Mouse (Mus musculus) limb, embryonic 15.5 days (tissue): ENCODE measurements around the gene D430041D05Rik. TPM values are rescaled to one million over a fixed set of nuclear protein-coding genes. Genes with fewer than 3 reads are reported as not detected.

Experiments used
- ATAC-seq: fragments of 200-750 bp; cut with Nextera tagmentation; 2 replicates; pipeline ENCODE4 v1.8.0; 2017; ENCODE audit warnings: low read depth, moderate TSS enrichment; ENCODE audit not compliant: insufficient number of reproducible peaks, low FRiP score, low TSS enrichment
- H3K27ac ChIP-seq: fragments of 300-500 bp; sonication (generic); 2 replicates; pipeline ENCODE4 v1.5.1; 2015; ENCODE audit warnings: moderate library complexity, mild to moderate bottlenecking, inconsistent platforms
- H3K27me3 ChIP-seq: fragments of 300-500 bp; sonication (generic); 2 replicates; pipeline ENCODE4 v1.6.1; 2015; ENCODE audit warnings: inconsistent platforms
- H3K36me3 ChIP-seq: fragments of 300-500 bp; sonication (generic); 2 replicates; pipeline ENCODE4 v1.6.1; 2015; ENCODE audit warnings: inconsistent platforms
- H3K4me1 ChIP-seq: fragments of 300-500 bp; sonication (generic); 2 replicates; pipeline ENCODE4 v1.6.1; 2015; ENCODE audit warnings: inconsistent platforms
- H3K4me2 ChIP-seq: fragments of 300-500 bp; sonication (generic); 2 replicates; pipeline ENCODE4 v1.6.1; 2015; ENCODE audit warnings: mild to moderate bottlenecking, inconsistent platforms
- H3K4me3 ChIP-seq: fragments of 300-500 bp; sonication (generic); 2 replicates; pipeline ENCODE4 v1.5.1; 2015; ENCODE audit warnings: mild to moderate bottlenecking, inconsistent platforms
- H3K9ac ChIP-seq: fragments of 300-500 bp; sonication (generic); 2 replicates; pipeline ENCODE4 v1.6.1; 2015; ENCODE audit warnings: inconsistent platforms
- H3K9me3 ChIP-seq: fragments of 300-500 bp; sonication (generic); 2 replicates; pipeline ENCODE4 v1.6.1; 2016; ENCODE audit warnings: inconsistent platforms
- WGBS: fragments of 180-500 bp; shearing (Covaris S2); methylation state at CpG from one replicate; pipeline ENCODE4 v1.1.7; 2015; 5-methylcytosine and 5-hydroxymethylcytosine counted together
- polyA plus RNA-seq: library from polyadenylated mRNA; unstranded; fragments of >200 nt; fragmentation: Nextera tagmentation; extraction: Ambion mirVana; gene quantifications from 2 replicates; pipeline ENCODE4 v1.2.1, GENCODE M21; 2015

Gene D430041D05Rik
- polyA plus RNA-seq, 1 experiment from 2014 or later: 0.87 TPM

DNA sequence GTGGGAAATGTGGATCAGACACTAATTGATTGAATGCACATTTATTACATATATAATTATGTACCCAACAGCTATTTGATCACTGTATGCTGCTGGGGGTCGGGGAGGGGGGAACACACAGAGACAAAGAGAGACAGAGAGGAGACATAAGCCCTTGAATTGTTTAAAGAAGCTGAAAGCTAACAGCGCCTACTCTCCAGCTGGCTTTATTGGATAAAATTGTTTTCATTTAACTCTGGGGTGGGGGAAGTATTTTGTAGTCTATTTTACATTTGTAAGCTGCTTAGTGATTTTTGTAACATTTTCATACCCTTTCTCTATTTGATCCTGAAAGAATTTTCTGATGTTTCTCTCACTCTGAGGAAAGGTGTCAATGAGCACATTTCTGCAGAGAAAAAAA, 201.4 kb downstream of the D430041D05Rik start:
- H3K9ac ChIP-seq: no peak overlapping the region
- 60% methylated on average over 2 of the region's 2 CpGs for WGBS
- H3K4me2 ChIP-seq: no peak overlapping the region
- H3K27ac ChIP-seq: no peak overlapping the region
- H3K4me3 ChIP-seq: no peak overlapping the region
- no peaks in the 10 kb centered on the region for H3K36me3 ChIP-seq
- H3K4me1 ChIP-seq: peaks cover 2% of the 10 kb centered on the region; the same call in 1 of the 2 replicates
- ATAC-seq: no peak
- H3K27me3 ChIP-seq: no peaks in the 10 kb centered on the region
- H3K9me3 ChIP-seq: no peaks in the 10 kb centered on the region

DNA sequence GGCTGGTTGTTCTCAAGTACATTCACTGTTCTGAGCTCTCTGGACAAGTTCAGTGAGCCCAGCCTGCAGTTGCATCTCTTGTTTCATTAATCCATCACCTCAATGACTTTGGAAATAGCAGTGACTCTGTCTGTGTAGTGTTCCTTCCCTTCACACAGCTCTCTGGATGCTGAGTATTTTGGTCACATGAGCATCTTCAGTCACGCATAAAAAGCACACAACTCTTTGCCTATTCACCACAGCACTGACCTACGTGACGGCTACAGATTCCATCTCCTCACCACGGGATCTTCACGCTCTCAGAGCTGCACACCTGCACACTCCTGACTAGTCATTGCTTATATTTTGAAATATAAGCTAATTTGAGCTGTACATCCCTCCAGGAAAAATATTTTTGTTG, 202.4 kb downstream of the D430041D05Rik start:
- no peak for ATAC-seq
- H3K4me1 ChIP-seq: peaks cover 2% of the 10 kb centered on the region; the same call in 1 of the 2 replicates
- H3K36me3 ChIP-seq: no peaks in the 10 kb centered on the region
- H3K9ac ChIP-seq: no peak overlapping the region
- WGBS: 74% methylated on average over 5 of the region's 5 CpGs
- no peak overlapping the region for H3K4me3 ChIP-seq
- H3K27ac ChIP-seq: no peak overlapping the region
- no peak overlapping the region for H3K4me2 ChIP-seq
- H3K27me3 ChIP-seq: no peaks in the 10 kb centered on the region
- no peaks in the 10 kb centered on the region for H3K9me3 ChIP-seq

DNA sequence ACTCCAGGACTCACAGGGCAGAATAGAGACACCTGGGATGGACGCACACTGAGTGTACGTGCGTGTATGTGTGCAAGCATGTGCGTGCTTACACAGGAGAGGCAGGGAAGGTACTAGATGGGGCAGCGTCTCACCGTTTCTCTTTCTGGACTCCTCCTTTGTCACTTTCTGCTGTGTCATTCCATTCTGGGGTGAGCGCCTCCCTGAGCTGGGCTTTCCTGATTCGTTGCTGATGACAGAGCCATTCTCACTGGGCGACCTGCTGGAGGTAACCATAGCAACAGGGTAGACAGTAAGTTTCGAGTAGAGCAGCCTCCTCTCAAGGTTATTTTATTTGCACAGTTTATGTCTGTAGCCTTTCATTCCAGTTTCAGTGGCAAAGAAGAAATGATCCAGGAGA, 202.9 kb downstream of the D430041D05Rik start:
- ATAC-seq: no peak
- no peak overlapping the region for H3K9ac ChIP-seq
- H3K27me3 ChIP-seq: no peaks in the 10 kb centered on the region
- no peak overlapping the region for H3K27ac ChIP-seq
- no peaks in the 10 kb centered on the region for H3K9me3 ChIP-seq
- no peak overlapping the region for H3K4me3 ChIP-seq
- H3K4me2 ChIP-seq: no peak overlapping the region
- WGBS: 30% methylated on average over 10 of the region's 10 CpGs
- peaks cover 2% of the 10 kb centered on the region; the same call in 1 of the 2 replicates for H3K4me1 ChIP-seq
- H3K36me3 ChIP-seq: no peaks in the 10 kb centered on the region

DNA sequence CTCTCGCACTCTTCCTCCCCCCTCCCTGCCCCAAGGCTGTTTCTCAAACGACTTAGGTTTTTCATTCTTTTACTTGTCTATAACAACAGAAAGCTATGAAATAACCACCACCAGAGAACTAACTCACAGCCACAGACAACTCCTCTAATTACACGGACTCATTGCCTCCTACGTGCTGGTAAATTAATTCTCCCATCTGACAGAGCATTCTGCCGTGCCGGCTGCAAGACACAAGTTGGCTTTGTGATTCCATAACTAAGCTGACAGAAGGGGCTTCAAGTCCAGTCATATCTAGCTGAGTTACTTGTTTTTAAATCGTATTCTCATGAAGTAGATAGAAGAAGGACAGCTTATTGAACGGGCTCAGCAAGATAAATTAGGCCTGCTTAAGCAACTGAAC, 205.2 kb downstream of the D430041D05Rik start:
- H3K4me3 ChIP-seq: no peak overlapping the region
- no peaks in the 10 kb centered on the region for H3K27me3 ChIP-seq
- H3K27ac ChIP-seq: no peak overlapping the region
- H3K36me3 ChIP-seq: no peaks in the 10 kb centered on the region
- H3K9ac ChIP-seq: no peak overlapping the region
- peaks cover 2% of the 10 kb centered on the region; the same call in 1 of the 2 replicates for H3K4me1 ChIP-seq
- no peak for ATAC-seq
- H3K9me3 ChIP-seq: no peaks in the 10 kb centered on the region
- H3K4me2 ChIP-seq: no peak overlapping the region
- WGBS: 40% methylated on average over 8 of the region's 8 CpGs

DNA sequence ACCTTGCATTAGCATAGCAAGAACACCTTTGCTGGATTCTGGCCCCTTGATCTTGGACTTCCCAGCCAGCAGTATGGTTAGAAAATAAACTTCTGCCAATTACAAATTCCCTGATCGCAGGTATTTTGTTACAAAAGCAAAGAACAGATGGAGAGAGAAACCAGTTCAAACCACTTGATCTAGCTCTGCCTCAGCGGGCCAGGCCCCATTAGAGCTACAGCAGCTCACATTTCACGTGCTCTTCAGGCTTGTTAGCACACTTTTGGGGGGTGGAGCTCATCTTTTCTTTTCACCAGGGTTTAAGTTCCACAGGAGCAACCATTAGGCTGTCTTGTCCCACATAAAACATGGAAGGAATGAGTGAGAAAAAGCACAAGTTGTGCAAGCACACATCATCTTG, 210.6 kb downstream of the D430041D05Rik start:
- H3K27ac ChIP-seq: no peak overlapping the region
- no peaks in the 10 kb centered on the region for H3K36me3 ChIP-seq
- H3K4me3 ChIP-seq: no peak overlapping the region
- H3K4me1 ChIP-seq: peaks cover 3% of the 10 kb centered on the region; the same call in 1 of the 2 replicates
- WGBS: 20% methylated on average over 3 of the region's 3 CpGs
- H3K9me3 ChIP-seq: no peaks in the 10 kb centered on the region
- H3K9ac ChIP-seq: no peak overlapping the region
- H3K27me3 ChIP-seq: no peaks in the 10 kb centered on the region
- H3K4me2 ChIP-seq: no peak overlapping the region
- no peak for ATAC-seq

DNA sequence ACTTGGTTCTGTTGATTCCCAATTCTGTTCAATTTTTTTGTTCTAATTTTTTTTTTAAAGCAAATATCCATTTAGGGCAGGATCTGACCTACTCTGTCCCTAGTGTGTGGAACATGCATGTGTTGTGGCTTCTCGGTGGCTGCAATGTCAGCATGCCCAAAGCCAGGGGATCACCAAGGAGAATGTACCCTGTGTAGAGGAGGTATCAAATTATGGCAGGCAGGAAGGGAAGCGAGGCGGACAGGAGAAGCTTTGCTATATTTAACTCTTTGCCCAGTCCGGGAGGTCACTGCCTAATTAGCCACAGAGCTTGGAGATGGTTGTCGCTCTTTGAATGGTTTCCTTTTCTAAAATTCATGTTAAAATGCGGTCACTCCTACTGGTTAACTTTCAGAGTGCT, 212.6 kb downstream of the D430041D05Rik start:
- no peaks in the 10 kb centered on the region for H3K9me3 ChIP-seq
- H3K36me3 ChIP-seq: no peaks in the 10 kb centered on the region
- peaks cover 3% of the 10 kb centered on the region; the same call in 1 of the 2 replicates for H3K4me1 ChIP-seq
- H3K27me3 ChIP-seq: no peaks in the 10 kb centered on the region
- H3K4me2 ChIP-seq: no peak overlapping the region
- 65% methylated on average over 6 of the region's 6 CpGs for whole genome bisulfite sequencing
- H3K9ac ChIP-seq: no peak overlapping the region
- H3K4me3 ChIP-seq: no peak overlapping the region
- ATAC-seq: peak; percentile 42; the same call in 1 of the 2 replicates
- no peak overlapping the region for H3K27ac ChIP-seq

DNA sequence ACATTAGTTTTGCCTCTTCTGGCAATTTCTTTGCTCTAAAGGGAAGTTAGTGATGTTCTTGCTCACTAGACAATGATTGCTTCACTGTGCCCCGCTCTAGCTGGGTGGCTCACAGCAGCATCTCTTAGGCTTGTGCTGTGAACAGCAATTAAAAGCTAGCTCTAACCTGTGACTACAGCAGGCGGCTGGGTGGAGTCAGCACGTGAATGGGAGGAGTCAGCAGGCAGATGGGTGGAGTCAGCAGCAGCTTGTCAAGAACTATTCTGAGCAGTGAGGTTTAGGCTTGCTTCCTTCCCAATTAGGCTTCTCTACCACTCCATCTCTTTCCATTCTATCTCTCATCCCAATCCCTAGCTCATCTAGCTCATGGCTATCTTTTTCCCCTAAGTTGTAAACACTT, 213.5 kb downstream of the D430041D05Rik start:
- 26% methylated on average over 3 of the region's 3 CpGs for WGBS
- no peak overlapping the region for H3K4me2 ChIP-seq
- H3K9me3 ChIP-seq: no peaks in the 10 kb centered on the region
- H3K36me3 ChIP-seq: no peaks in the 10 kb centered on the region
- peaks cover 3% of the 10 kb centered on the region; the same call in 1 of the 2 replicates for H3K4me1 ChIP-seq
- H3K27me3 ChIP-seq: no peaks in the 10 kb centered on the region
- no peak overlapping the region for H3K4me3 ChIP-seq
- no peak for ATAC-seq
- H3K27ac ChIP-seq: no peak overlapping the region
- no peak overlapping the region for H3K9ac ChIP-seq

DNA sequence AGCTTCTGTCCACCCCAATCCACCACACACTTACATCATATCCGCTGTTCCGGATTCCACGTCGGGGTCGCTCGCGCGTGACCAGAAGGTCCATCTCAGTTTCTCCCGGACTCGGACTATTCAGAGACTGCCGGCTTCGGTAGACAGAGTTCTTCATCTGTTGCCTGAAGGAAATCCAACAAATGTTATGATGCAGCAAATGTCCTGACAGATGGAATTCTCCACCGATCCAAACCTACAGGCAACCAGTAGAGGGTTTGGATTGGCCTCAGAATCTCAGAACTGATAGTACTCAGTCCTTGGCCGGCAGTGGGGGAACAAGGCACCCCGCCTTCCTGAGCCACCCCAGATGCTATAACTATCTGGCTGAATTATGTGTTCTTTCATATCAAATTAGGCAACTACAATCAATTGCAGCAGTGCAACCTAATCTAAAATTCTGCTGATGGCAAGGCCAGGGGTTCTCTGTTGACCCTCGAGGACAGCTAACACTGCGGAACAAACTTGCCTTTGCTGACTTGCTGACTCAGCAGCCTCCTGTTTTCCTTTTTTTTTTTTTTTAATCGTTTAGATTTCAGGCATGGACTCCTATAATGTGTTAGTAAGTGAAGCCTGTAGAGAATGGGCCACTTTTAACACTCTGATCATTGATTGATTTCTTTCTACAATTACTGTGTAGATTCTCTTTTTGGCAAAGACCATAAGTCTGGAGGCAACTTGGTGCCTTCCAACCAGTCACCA, 218.2 kb downstream of the D430041D05Rik start:
- Histone ChIP-seq H3K4me3 (no peak overlapping the region), H3K4me2 (no peak overlapping the region), H3K27ac (no peak overlapping the region), H3K27me3 (no peaks in the 10 kb centered on the region), H3K36me3 (no peaks in the 10 kb centered on the region), H3K9ac (no peak overlapping the region), H3K4me1 (no peaks in the 10 kb centered on the region), H3K9me3 (no peaks in the 10 kb centered on the region)
- WGBS: 87% methylated on average over 18 of the region's 18 CpGs
- ATAC-seq: no peak

DNA sequence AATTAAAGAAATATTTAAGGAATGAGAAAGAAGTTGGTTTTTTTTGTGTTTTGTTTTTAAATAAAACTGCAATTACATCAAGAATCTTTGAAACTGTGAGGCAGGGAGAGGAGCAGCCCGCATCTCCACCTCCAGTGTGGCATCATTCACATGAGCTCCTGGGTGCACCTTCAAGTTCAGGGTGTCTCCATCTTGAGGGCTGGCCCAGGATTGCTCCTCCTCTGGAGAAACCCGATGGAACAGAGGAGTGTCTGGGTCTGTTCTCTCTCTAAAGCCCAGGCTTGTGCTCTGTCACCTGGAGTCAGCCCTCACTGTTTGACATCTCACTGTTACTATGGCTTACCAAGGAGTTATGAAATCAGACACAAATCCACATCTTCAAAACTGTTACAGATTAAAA, 219.1 kb downstream of the D430041D05Rik start:
- Histone ChIP-seq H3K9ac (no peak overlapping the region), H3K36me3 (no peaks in the 10 kb centered on the region), H3K9me3 (no peaks in the 10 kb centered on the region), H3K27me3 (no peaks in the 10 kb centered on the region), H3K4me2 (no peak overlapping the region), H3K4me1 (no peaks in the 10 kb centered on the region), H3K4me3 (no peak overlapping the region), H3K27ac (no peak overlapping the region)
- no peak for ATAC-seq
- 62% methylated on average over 2 of the region's 2 CpGs for WGBS

DNA sequence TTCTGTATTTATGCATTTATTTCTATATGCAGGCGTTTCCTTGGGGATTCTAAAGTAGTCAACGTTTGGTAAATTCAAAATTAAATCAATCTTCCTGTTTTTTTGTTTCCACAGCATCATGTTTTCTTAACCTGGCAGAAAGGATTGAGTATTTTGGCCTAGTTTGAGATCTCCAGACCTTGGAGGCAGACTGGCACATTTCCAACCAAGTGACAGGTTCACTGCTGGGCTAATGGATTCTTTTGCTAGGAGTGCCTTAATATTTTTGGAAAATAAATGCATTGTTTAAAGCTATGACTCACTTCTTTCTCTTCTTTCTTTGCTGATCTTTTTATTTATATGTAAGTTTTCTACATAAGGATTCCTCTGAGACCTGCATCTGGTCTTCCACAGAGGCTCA, 222.0 kb downstream of the D430041D05Rik start:
- no peak for ATAC-seq
- Histone ChIP-seq H3K27me3 (no peaks in the 10 kb centered on the region), H3K9ac (no peak overlapping the region), H3K4me1 (no peaks in the 10 kb centered on the region), H3K36me3 (no peaks in the 10 kb centered on the region), H3K9me3 (no peaks in the 10 kb centered on the region), H3K4me2 (no peak overlapping the region), H3K27ac (no peak overlapping the region), H3K4me3 (no peak overlapping the region)
- 69% methylated on average over 2 of the region's 2 CpGs for WGBS

DNA sequence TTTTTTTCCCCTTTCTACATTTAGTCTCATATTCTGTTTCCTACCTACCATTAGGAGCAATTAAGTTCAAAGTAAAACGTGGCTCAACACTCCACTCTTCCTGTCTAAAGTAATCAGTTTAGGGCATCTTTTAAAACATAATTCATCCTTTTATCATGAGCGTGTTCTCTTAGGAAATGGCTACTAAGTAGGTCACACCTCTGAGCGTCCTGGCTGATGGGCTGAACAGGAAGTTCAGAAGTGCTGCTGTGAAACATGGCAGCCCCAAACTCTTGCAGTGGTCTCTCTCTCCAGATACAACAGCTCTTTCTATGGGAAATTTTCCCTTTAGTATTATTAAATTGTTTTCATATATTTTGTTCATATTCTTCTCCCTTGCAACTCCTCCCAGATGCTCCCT, 223.7 kb downstream of the D430041D05Rik start:
- H3K27me3 ChIP-seq: no peaks in the 10 kb centered on the region
- H3K4me1 ChIP-seq: no peaks in the 10 kb centered on the region
- H3K4me2 ChIP-seq: no peak overlapping the region
- H3K36me3 ChIP-seq: no peaks in the 10 kb centered on the region
- 39% methylated on average over 3 of the region's 3 CpGs for WGBS
- no peaks in the 10 kb centered on the region for H3K9me3 ChIP-seq
- no peak for ATAC-seq
- H3K4me3 ChIP-seq: no peak overlapping the region
- H3K9ac ChIP-seq: no peak overlapping the region
- no peak overlapping the region for H3K27ac ChIP-seq

DNA sequence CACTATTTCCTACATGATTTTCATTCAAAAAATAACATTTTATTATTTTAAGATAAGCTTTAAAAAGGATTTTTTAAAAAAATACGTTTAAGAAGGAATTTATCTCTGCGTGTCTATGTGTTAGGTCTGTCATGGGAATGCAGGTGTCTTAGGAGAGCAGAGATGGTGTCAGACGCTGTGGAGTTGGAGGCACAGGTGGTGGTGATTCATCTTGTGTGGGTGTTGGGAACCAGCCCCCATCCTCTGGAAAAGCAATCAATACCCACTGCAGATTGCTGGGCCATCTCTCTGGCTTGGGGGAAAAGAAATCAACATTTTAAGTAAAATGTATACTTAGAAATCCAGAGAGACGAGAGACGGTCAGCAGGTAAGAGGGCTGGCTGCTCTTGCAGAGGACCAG, 225.2 kb downstream of the D430041D05Rik start:
- H3K4me3 ChIP-seq: no peak overlapping the region
- no peaks in the 10 kb centered on the region for H3K27me3 ChIP-seq
- H3K4me1 ChIP-seq: no peaks in the 10 kb centered on the region
- 80% methylated on average over 5 of the region's 5 CpGs for WGBS
- H3K4me2 ChIP-seq: no peak overlapping the region
- no peak overlapping the region for H3K9ac ChIP-seq
- no peak for ATAC-seq
- H3K9me3 ChIP-seq: no peaks in the 10 kb centered on the region
- no peaks in the 10 kb centered on the region for H3K36me3 ChIP-seq
- no peak overlapping the region for H3K27ac ChIP-seq

DNA sequence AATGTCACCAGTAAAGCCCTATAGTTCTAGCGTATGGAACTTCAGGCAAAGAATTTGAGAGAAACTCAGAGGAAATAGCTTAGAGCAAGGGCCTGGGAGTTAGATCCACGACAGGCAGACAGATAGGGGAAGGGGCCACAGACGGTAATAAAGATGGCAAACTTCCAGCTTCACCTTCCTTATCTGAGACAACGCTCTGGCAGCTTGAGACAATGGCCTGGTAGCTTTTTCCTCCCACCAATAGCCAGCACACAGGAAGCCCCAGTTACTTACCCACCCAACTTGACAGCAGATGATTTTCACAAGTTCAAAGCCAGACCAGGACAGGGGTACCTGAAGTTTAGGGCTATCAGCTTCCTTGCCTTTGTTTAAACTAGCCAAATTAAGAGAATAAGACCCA, 226.5 kb downstream of the D430041D05Rik start:
- no peak for ATAC-seq
- H3K36me3 ChIP-seq: no peaks in the 10 kb centered on the region
- H3K9ac ChIP-seq: no peak overlapping the region
- no peak overlapping the region for H3K4me3 ChIP-seq
- H3K27me3 ChIP-seq: no peaks in the 10 kb centered on the region
- H3K9me3 ChIP-seq: no peaks in the 10 kb centered on the region
- H3K4me1 ChIP-seq: no peaks in the 10 kb centered on the region
- H3K27ac ChIP-seq: no peak overlapping the region
- no peak overlapping the region for H3K4me2 ChIP-seq
- WGBS: 51% methylated on average over 4 of the region's 4 CpGs
